In the genomic region with DNA sequence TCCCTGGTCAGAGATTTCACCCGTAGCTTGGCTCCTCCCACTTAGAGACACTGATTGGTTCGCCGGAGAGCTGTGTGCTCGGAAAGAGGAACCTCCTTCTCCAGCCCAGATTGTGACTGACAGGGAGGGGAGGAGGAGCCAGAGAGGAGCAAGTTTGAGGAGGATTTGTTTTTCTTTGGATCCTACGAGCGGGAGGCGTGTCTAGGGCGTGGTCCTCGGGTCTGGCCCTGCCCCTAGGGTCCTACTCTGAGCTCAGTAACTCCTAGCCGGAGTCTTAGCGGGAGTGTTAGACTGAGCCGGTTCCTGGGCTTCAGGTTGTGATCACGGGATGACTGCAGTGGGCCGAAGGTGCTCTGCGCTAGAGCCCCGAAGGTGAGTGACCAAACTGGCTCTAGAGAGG, we compare ENCODE assay signal across 8 mouse cellular contexts. TPM values are rescaled to one million over a fixed set of nuclear protein-coding genes. Genes with fewer than 3 reads are reported as not detected.
DNase-seq lines count a peak whose midpoint lies in the region; ATAC-seq and TF ChIP-seq lines count a peak whose summit lies in the region.

No protein-coding gene starts in this region.

- peak; percentile 100 for DNase-seq in R1 (ENCODE audit: low read depth, low spot score)
- peak; percentile 48 to 76 for DNase-seq in cerebellum, postnatal 4 days (ENCODE audit: low spot score in 2 of 2)
- peak; percentile 96 for DNase-seq in gastrocnemius, adult 18-20 months (ENCODE audit: low spot score)
- peak; percentile 79 to 81 for DNase-seq in left cerebral cortex, adult 2 months (ENCODE audit: extremely low spot score in 1 of 2, low spot score in 2 of 2)
- DNase-seq in right cerebral cortex, adult 2 months (ENCODE audit: low spot score in 2 of 2): peak; percentile 81 to 85
- peak; percentile 94 for DNase-seq in urinary bladder, postnatal 14 days (ENCODE audit: low spot score)

- 2% methylated on average over 16 of the region's 16 CpGs for WGBS in hindbrain, embryonic 16.5 days

- H3K4me1 ChIP-seq in hindbrain, embryonic 16.5 days (ENCODE audit: control insufficient read depth, insufficient read depth, low read depth, low read length): peaks cover 3% of the 10 kb centered on the region; the same call in 1 of the 2 replicates

- H3K4me3 ChIP-seq in hindbrain, embryonic 16.5 days (ENCODE audit: low read length): peak overlapping the region; percentile 35
- H3K4me3 ChIP-seq in left cerebral cortex, adult 2 months: peak overlapping the region; percentile 47

- no peaks in the 10 kb centered on the region for H3K9me3 ChIP-seq in hindbrain, embryonic 16.5 days (ENCODE audit: control insufficient read depth, low read length)

- H3K36me3 ChIP-seq in hindbrain, embryonic 16.5 days (ENCODE audit: control insufficient read depth, insufficient read depth, low read length): no peaks in the 10 kb centered on the region

- peak; percentile 98 for ATAC-seq in hindbrain, embryonic 16.5 days
- peak; percentile 99 for ATAC-seq in megakaryocyte, adult 5-6 weeks (ENCODE audit: poor library complexity, severe bottlenecking)

- peak overlapping the region; percentile 31; the same call in 1 of the 2 replicates for H3K27ac ChIP-seq in hindbrain, embryonic 16.5 days (ENCODE audit: low read depth, low read length)
- H3K27ac ChIP-seq in left cerebral cortex, adult 2 months: no peak overlapping the region; the same call in 1 of the 2 replicates

- H3K9ac ChIP-seq in hindbrain, embryonic 16.5 days (ENCODE audit: low read depth, low read length): peak overlapping the region; percentile 41

- TF ChIP-seq CTCF in left cerebral cortex, adult 2 months (IDR thresholded peaks at IDR 0.05): no peak

- intact Hi-C loops in left cerebral cortex, adult 2 months (cut with DNase I): no loop called here

- peak overlapping the region; percentile 57 for H3K4me2 ChIP-seq in hindbrain, embryonic 16.5 days (ENCODE audit: low read length)

- H3K27me3 ChIP-seq in hindbrain, embryonic 16.5 days (replicated peaks; ENCODE audit: control insufficient read depth, insufficient read depth, low read length): no peaks in the 10 kb centered on the region

RNA-seq across cellular contexts. Expression of a gene that starts 6.6 kb away (rescaled TPM):
- total RNA-seq in gastrocnemius, adult 18-20 months (2021): 1 to 10 TPM; 5.7 to 7.3 TPM
- polyA plus RNA-seq in hindbrain, embryonic 16.5 days (2015; fragmentation: Nextera tagmentation; extraction: Ambion mirVana): 58.5 and 58.6 TPM in 2 replicates
- 10 to 100 TPM; 31.1 to 42.5 TPM for total RNA-seq in left cerebral cortex, adult 2 months (2021)
- total RNA-seq in megakaryocyte, adult 5-6 weeks (2015): 49.8 and 56.2 TPM in 2 replicates
- total RNA-seq in megakaryocyte, adult 5-6 weeks (2017): 30.1 and 38.2 TPM in 2 replicates

RNA-seq across cellular contexts. Expression of a gene that starts 13.4 kb away (rescaled TPM):
- not detected for total RNA-seq in gastrocnemius, adult 18-20 months (2021)
- polyA plus RNA-seq in hindbrain, embryonic 16.5 days (2015; fragmentation: Nextera tagmentation; extraction: Ambion mirVana): 2.6 and 3.4 TPM in 2 replicates
- 1 to 10 TPM; 1.6 to 2.2 TPM for total RNA-seq in left cerebral cortex, adult 2 months (2021)
- total RNA-seq in megakaryocyte, adult 5-6 weeks (2015): not detected in 2 replicates
- not detected in 2 replicates for total RNA-seq in megakaryocyte, adult 5-6 weeks (2017)

RNA-seq across cellular contexts. Expression of a gene that starts 14.6 kb away (rescaled TPM):
- 10 to 100 TPM; 19.3 to 19.9 TPM for total RNA-seq in gastrocnemius, adult 18-20 months (2021)
- 63.6 and 69.4 TPM in 2 replicates for polyA plus RNA-seq in hindbrain, embryonic 16.5 days (2015; fragmentation: Nextera tagmentation; extraction: Ambion mirVana)
- 100 to 1,000 TPM; 129 to 134 TPM for total RNA-seq in left cerebral cortex, adult 2 months (2021)
- 82.1 and 84.4 TPM in 2 replicates for total RNA-seq in megakaryocyte, adult 5-6 weeks (2015)
- total RNA-seq in megakaryocyte, adult 5-6 weeks (2017): 73.9 and 79.2 TPM in 2 replicates

RNA-seq across cellular contexts. Expression of a gene that starts 23.5 kb away (rescaled TPM):
- 1 to 10 TPM; 4.8 to 5.4 TPM for total RNA-seq in gastrocnemius, adult 18-20 months (2021)
- 20.2 and 20.9 TPM in 2 replicates for polyA plus RNA-seq in hindbrain, embryonic 16.5 days (2015; fragmentation: Nextera tagmentation; extraction: Ambion mirVana)
- total RNA-seq in left cerebral cortex, adult 2 months (2021): 10 to 100 TPM in 1 of 2 experiments, 1 to 10 TPM in 1; 9.4 to 10.5 TPM
- 0.91 and 4.6 TPM in 2 replicates for total RNA-seq in megakaryocyte, adult 5-6 weeks (2015)
- 2.6 and 3.0 TPM in 2 replicates for total RNA-seq in megakaryocyte, adult 5-6 weeks (2017)

RNA-seq across cellular contexts. Expression of a gene that starts 29.6 kb away (rescaled TPM):
- 1 to 10 TPM; 4.1 to 4.8 TPM for total RNA-seq in gastrocnemius, adult 18-20 months (2021)
- polyA plus RNA-seq in hindbrain, embryonic 16.5 days (2015; fragmentation: Nextera tagmentation; extraction: Ambion mirVana): 50.8 and 56.9 TPM in 2 replicates
- 10 to 100 TPM; 30.4 to 30.7 TPM for total RNA-seq in left cerebral cortex, adult 2 months (2021)
- 19.0 and 24.2 TPM in 2 replicates for total RNA-seq in megakaryocyte, adult 5-6 weeks (2015)
- total RNA-seq in megakaryocyte, adult 5-6 weeks (2017): 17.7 and 17.8 TPM in 2 replicates
